Mouse (Mus musculus): Measurements from ENCODE around the gene Rbbp7. TPM values are rescaled to one million over a fixed set of nuclear protein-coding genes. Genes with fewer than 3 reads are reported as not detected.

Rbbp7 gene
- total RNA-seq, 1 experiment from 2014 or later: 168 TPM

- DNase-seq: peak; percentile 39
Observed at GRCm38 (mm10) chrX:162800371-162800770, 40.2 kb downstream of the Rbbp7 start.

DNA sequence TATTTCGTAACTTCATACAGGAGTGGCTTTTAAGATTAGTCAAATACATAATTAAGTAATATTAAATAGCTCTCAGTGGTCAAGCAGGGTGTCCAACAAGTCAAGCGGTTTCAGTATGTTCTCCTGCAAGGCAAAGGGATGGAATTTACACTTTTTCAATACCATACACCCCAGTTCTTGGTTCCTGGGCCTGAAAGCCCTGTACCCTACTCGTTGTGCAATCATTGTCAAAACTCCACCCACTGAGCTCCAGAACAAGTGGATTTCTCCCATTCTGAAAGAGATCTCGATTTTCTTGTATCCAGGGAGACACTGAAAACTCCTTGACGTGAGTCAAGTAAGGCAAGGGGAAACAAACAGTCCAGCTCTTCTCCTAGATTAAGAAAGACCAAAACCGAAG is 67.8 kb downstream of the Rbbp7 start:
- peak; percentile 8 for DNase-seq

Other genes starting within 250 kb of the Rbbp7 start
- 2.6 and 3.8 TPM in 2 replicates for gene Reps2, start 116.8 kb upstream of the Rbbp7 start, total RNA-seq (2021)
- 24.7 and 25.8 TPM in 2 replicates for gene Txlng, start 69.1 kb downstream of the Rbbp7 start, total RNA-seq (2021)
- 76.5 and 85.3 TPM in 2 replicates for gene Syap1, start 128.0 kb downstream of the Rbbp7 start, total RNA-seq (2021)
- 63.2 and 65.5 TPM in 2 replicates for gene Ctps2, start 140.8 kb downstream of the Rbbp7 start, total RNA-seq (2021)
- gene S100g, start 204.2 kb downstream of the Rbbp7 start, total RNA-seq (2021): 0.82 TPM in 1 of 2 replicates, not detected in the other